ENCODE assay signal across 8 mouse cellular contexts in the genomic region with DNA sequence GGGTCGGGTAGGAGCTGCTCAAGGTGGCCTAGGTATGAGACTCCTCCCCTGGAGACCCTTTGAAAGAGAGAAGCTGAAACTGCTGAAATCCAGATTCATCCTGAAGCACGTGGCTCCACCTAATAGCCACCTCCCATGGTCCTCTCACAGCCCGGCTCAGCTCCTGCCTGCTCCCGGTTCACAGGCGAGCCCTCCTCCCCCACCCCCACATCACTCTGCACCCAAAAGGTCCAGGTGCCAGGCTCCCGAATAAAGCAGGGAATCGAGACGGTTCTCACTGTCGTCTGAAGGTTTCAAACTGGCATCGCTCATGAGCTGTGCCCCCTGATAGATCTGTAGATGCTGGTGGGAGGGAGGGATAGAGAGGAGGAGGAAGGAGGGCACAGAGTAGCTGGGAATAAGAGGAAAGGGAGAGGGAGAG. TPM values are rescaled to one million over a fixed set of nuclear protein-coding genes. Genes with fewer than 3 reads are reported as not detected.
DNase-seq lines count a peak whose midpoint lies in the region; ATAC-seq and TF ChIP-seq lines count a peak whose summit lies in the region.

No protein-coding gene starts in this region.

- H3K4me3 ChIP-seq in cerebellum, adult 2 months (replicated peaks; ENCODE audit: insufficient read depth, low read depth, low read length): peak overlapping the region; percentile 68
- H3K4me3 ChIP-seq in limb, embryonic 14.5 days (replicated peaks; ENCODE audit: low read length): peak overlapping the region; percentile 35

- peaks cover 8% of the 10 kb centered on the region for H3K4me1 ChIP-seq in cerebellum, adult 2 months (ENCODE audit: control insufficient read depth, insufficient read depth, low read length)
- no peaks in the 10 kb centered on the region for H3K4me1 ChIP-seq in limb, embryonic 14.5 days (ENCODE audit: control insufficient read depth, insufficient read depth, low read length)

- H3K4me2 ChIP-seq in limb, embryonic 14.5 days (replicated peaks; ENCODE audit: low read depth, low read length, severe bottlenecking): peak overlapping the region; percentile 61

- no peak for TF ChIP-seq CTCF in cerebellum, adult 2 months (IDR thresholded peaks at IDR 0.05; ENCODE audit: borderline replicate concordance, insufficient read depth, low read depth, low read length)

- TF ChIP-seq POLR2A in cerebellum, adult 2 months (IDR thresholded peaks at IDR 0.05; ENCODE audit: borderline replicate concordance, insufficient read depth, low read length): 0 out of 2 replicates have a peak, but pooled peaks have one; percentile 12
- no peak for TF ChIP-seq POLR2A in limb, embryonic 14.5 days (IDR thresholded peaks at IDR 0.05; ENCODE audit: borderline replicate concordance, extremely low read depth, insufficient read depth, insufficient read length)

- peak; percentile 14; the same call in 1 of the 2 replicates for ATAC-seq in limb, embryonic 14.5 days (ENCODE audit: low FRiP score, low read depth)

- no peaks in the 10 kb centered on the region for H3K27me3 ChIP-seq in cerebellum, adult 2 months (ENCODE audit: control insufficient read depth, insufficient read depth, low read length)
- H3K27me3 ChIP-seq in limb, embryonic 14.5 days (ENCODE audit: control insufficient read depth, insufficient read depth, low read length): no peaks in the 10 kb centered on the region

- H3K27ac ChIP-seq in cerebellum, adult 2 months (ENCODE audit: insufficient read depth, low read length): peak overlapping the region; percentile 74
- H3K27ac ChIP-seq in limb, embryonic 14.5 days (replicated peaks; ENCODE audit: low read depth, low read length): no peak overlapping the region

- peak overlapping the region; percentile 25; the same call in 1 of the 2 replicates for H3K9ac ChIP-seq in limb, embryonic 14.5 days (ENCODE audit: low read depth, low read length, severe bottlenecking)

- under 1% methylated on average over 10 of the region's 10 CpGs for WGBS in cerebellum, adult 2 months
- WGBS in limb, embryonic 14.5 days: 4% methylated on average over 10 of the region's 10 CpGs

- DNase-seq in cerebellum, adult 2 months: peak in 1 of 2 experiments; percentile 69
- DNase-seq in cerebellum, postnatal 4 days (ENCODE audit: low spot score in 2 of 2): no peak
- DNase-seq in thymus, postnatal 4 days: peak; percentile 25
- no peak for DNase-seq in thymus, postnatal 25 days
- DNase-seq in limb, embryonic 14.5 days (ENCODE audit: low spot score): no peak
- DNase-seq in ovary, postnatal 10 days (ENCODE audit: low spot score): no peak
- no peak for DNase-seq in embryo, embryonic 10.5 days (ENCODE audit: low spot score)
- no peak for DNase-seq in spleen, postnatal 10 days (ENCODE audit: low spot score in 2 of 2)

- H3K9me3 ChIP-seq in limb, embryonic 14.5 days (ENCODE audit: control insufficient read depth, low read length): no peaks in the 10 kb centered on the region

- 0 out of 2 replicates have a peak, but pooled peaks cover 10% of the 10 kb centered on the region for H3K36me3 ChIP-seq in limb, embryonic 14.5 days (ENCODE audit: control insufficient read depth, insufficient read depth, low read length)

RNA-seq across cellular contexts. Expression of gene Rita1, which starts 7.1 kb away (rescaled TPM):
- polyA plus RNA-seq in cerebellum, adult 2 months (2012; rRNA removed): 43.7 and 47.3 TPM in 2 replicates
- 25.4 TPM in 2 replicates for polyA plus RNA-seq in limb, embryonic 14.5 days (2012; rRNA removed)
- 10.2 and 11.6 TPM in 2 replicates for polyA plus RNA-seq in limb, embryonic 14.5 days (2014; fragmentation: Nextera tagmentation; extraction: Ambion mirVana)

RNA-seq across cellular contexts. Expression of gene Ddx54, which starts 7.3 kb away (rescaled TPM):
- polyA plus RNA-seq in cerebellum, adult 2 months (2012; rRNA removed): 24.1 and 25.4 TPM in 2 replicates
- 36.1 and 42.1 TPM in 2 replicates for polyA plus RNA-seq in limb, embryonic 14.5 days (2012; rRNA removed)
- polyA plus RNA-seq in limb, embryonic 14.5 days (2014; fragmentation: Nextera tagmentation; extraction: Ambion mirVana): 34.1 and 35.1 TPM in 2 replicates

RNA-seq across cellular contexts. Expression of gene Iqcd, which starts 16.4 kb away (rescaled TPM):
- 1.8 and 2.0 TPM in 2 replicates for polyA plus RNA-seq in cerebellum, adult 2 months (2012; rRNA removed)
- polyA plus RNA-seq in limb, embryonic 14.5 days (2012; rRNA removed): 0.90 and 1.4 TPM in 2 replicates
- 0.12 and 0.43 TPM in 2 replicates for polyA plus RNA-seq in limb, embryonic 14.5 days (2014; fragmentation: Nextera tagmentation; extraction: Ambion mirVana)

RNA-seq across cellular contexts. Expression of gene Tpcn1, which starts 16.8 kb away (rescaled TPM):
- polyA plus RNA-seq in cerebellum, adult 2 months (2012; rRNA removed): 47.3 and 56.6 TPM in 2 replicates
- polyA plus RNA-seq in limb, embryonic 14.5 days (2012; rRNA removed): 47.1 and 64.9 TPM in 2 replicates
- 24.3 and 25.2 TPM in 2 replicates for polyA plus RNA-seq in limb, embryonic 14.5 days (2014; fragmentation: Nextera tagmentation; extraction: Ambion mirVana)

RNA-seq across cellular contexts. Expression of gene Cfap73, which starts 28.8 kb away (rescaled TPM):
- 0.24 and 0.31 TPM in 2 replicates for polyA plus RNA-seq in cerebellum, adult 2 months (2012; rRNA removed)
- not detected in 2 replicates for polyA plus RNA-seq in limb, embryonic 14.5 days (2012; rRNA removed)
- not detected in 2 replicates for polyA plus RNA-seq in limb, embryonic 14.5 days (2014; fragmentation: Nextera tagmentation; extraction: Ambion mirVana)
